Mouse (Mus musculus) lung, adult 2 months (tissue): ENCODE data around the gene Megf8.

Experiments
- CTCF ChIP-seq: fragments of 200-500 bp; IDR thresholded peaks from 2 replicates; pipeline ENCODE4 v1.5.1; 2011; ENCODE audit warnings: mild to moderate bottlenecking, low read length, control low read depth; ENCODE audit not compliant: insufficient read depth
- POLR2A ChIP-seq: fragments of 200-500 bp; IDR thresholded peaks from 2 replicates; pipeline ENCODE4 v1.6.1; 2011; ENCODE audit warnings: low read depth, mild to moderate bottlenecking, control low read depth, low read length, borderline replicate concordance; ENCODE audit errors: extremely low read depth

- TF ChIP-seq CTCF (no peak), POLR2A (no peak)
Observed at GRCm38 (mm10) chr7:25279861-25280791, 36.8 kb upstream of the Megf8 start.
